ENCODE assay signal across 17 mouse cellular contexts in genomic region chr8:84339320-84339719, GRCm38 (mm10). TPM values are rescaled to one million over a fixed set of nuclear protein-coding genes. Genes with fewer than 3 reads are reported as not detected.
DNase-seq lines count a peak whose midpoint lies in the region; ATAC-seq and TF ChIP-seq lines count a peak whose summit lies in the region.
"Had no signal": no experiment of that assay in that cellular context is flagged by ENCODE, and none has a peak within 500 bp of the region (broad histone marks: within the 10 kb centered on the region; RNA-seq: fewer than 3 reads in every experiment).

No protein-coding gene starts in this region.

- intact Hi-C loops in gastrocnemius, adult 2 months (cut with DNase I): no loop called here

- H3K27me3 ChIP-seq in midbrain, postnatal 0 days (ENCODE audit: insufficient read depth, low read length): peaks cover 7% of the 10 kb centered on the region; the same call in 1 of the 2 replicates

- no peaks in the 10 kb centered on the region for H3K36me3 ChIP-seq in midbrain, postnatal 0 days (ENCODE audit: insufficient read depth, low read length)
- H3K36me3 ChIP-seq: intestine, embryonic 15.5 days; stomach, embryonic 15.5 days had no signal

- DNase-seq in gastrocnemius, adult 2 months: peak; percentile 30
- DNase-seq in gastrocnemius, adult 8-10 months (ENCODE audit: low spot score in 2 of 2): no peak
- DNase-seq in retina, embryonic 14.5 days (ENCODE audit: low spot score): peak; percentile 42
- no peak for DNase-seq in retina, postnatal 1 day
- DNase-seq in cerebellum, adult 11 months: peak; percentile 72
- DNase-seq in spleen, postnatal 14 days (ENCODE audit: low spot score in 2 of 2): no peak
- no peak for DNase-seq in midbrain, postnatal 0 days (ENCODE audit: low spot score)
- DNase-seq: adrenal gland, adult 2 months; heart, adult 11 months; heart, postnatal 14 days; lung, postnatal 4 days had no signal

- no peak overlapping the region for H3K4me2 ChIP-seq in midbrain, postnatal 0 days (ENCODE audit: low read depth, low read length, poor library complexity, severe bottlenecking)

- H3K4me3 ChIP-seq in gastrocnemius, adult 2 months: no peak overlapping the region
- peak overlapping the region; percentile 40; the same call in 1 of the 2 replicates for H3K4me3 ChIP-seq in cortical plate, adult 2 months (ENCODE audit: insufficient read depth, low read length)
- H3K4me3 ChIP-seq in midbrain, postnatal 0 days (ENCODE audit: low read depth, low read length): no peak overlapping the region
- H3K4me3 ChIP-seq: intestine, embryonic 15.5 days; stomach, embryonic 15.5 days had no signal

- ATAC-seq in midbrain, postnatal 0 days (ENCODE audit: low FRiP score): no peak
- ATAC-seq: intestine, embryonic 15.5 days had no signal

- no peak overlapping the region for H3K9ac ChIP-seq in midbrain, postnatal 0 days (replicated peaks; ENCODE audit: low read length, poor library complexity, severe bottlenecking)
- H3K9ac ChIP-seq: intestine, embryonic 15.5 days; liver, embryonic 14.5 days; stomach, embryonic 15.5 days had no signal

- no peaks in the 10 kb centered on the region for H3K4me1 ChIP-seq in cortical plate, adult 2 months (ENCODE audit: control insufficient read depth, insufficient read depth, low read length)
- H3K4me1 ChIP-seq in midbrain, postnatal 0 days (ENCODE audit: insufficient read depth, low read length): no peaks in the 10 kb centered on the region
- H3K4me1 ChIP-seq: intestine, embryonic 15.5 days; stomach, embryonic 15.5 days had no signal

- no peak overlapping the region for H3K27ac ChIP-seq in gastrocnemius, adult 2 months
- no peak overlapping the region for H3K27ac ChIP-seq in cortical plate, adult 2 months (ENCODE audit: insufficient read depth, low read length)
- H3K27ac ChIP-seq in midbrain, postnatal 0 days (ENCODE audit: low read depth, low read length): no peak overlapping the region
- H3K27ac ChIP-seq: intestine, embryonic 15.5 days; layer of hippocampus, adult 2 months; liver, embryonic 14.5 days; stomach, embryonic 15.5 days had no signal

- TF ChIP-seq CTCF in gastrocnemius, adult 2 months (IDR thresholded peaks at IDR 0.05): no peak
- TF ChIP-seq CTCF in cortical plate, adult 2 months (IDR thresholded peaks at IDR 0.05; ENCODE audit: extremely low read depth, insufficient read depth, low read length): no peak
- no peak for TF ChIP-seq CTCF in midbrain, postnatal 0 days (IDR thresholded peaks at IDR 0.05)

- no peak for TF ChIP-seq POLR2A in cortical plate, adult 2 months (IDR thresholded peaks at IDR 0.05; ENCODE audit: extremely low read depth, insufficient read depth, low read length)

- WGBS in midbrain, postnatal 0 days: 7% methylated on average over 7 of the region's 7 CpGs

- no peaks in the 10 kb centered on the region for H3K9me3 ChIP-seq in midbrain, postnatal 0 days (ENCODE audit: low read length)
- H3K9me3 ChIP-seq: intestine, embryonic 15.5 days; stomach, embryonic 15.5 days had no signal

RNA-seq across cellular contexts. Expression of gene Cacna1a, which starts 48.9 kb away (rescaled TPM):
- 1 to 10 TPM; 4.7 to 6.1 TPM for total RNA-seq in gastrocnemius, adult 2 months (2021)
- 1 to 10 TPM; 2.2 to 4.6 (median 3.1) TPM for total RNA-seq in gastrocnemius, adult 8-10 months (2022)
- polyA plus RNA-seq in cortical plate, adult 2 months (2012; rRNA removed): 140 and 142 TPM in 2 replicates
- 67.0 and 134 TPM in 2 replicates for total RNA-seq in midbrain, postnatal 0 days (2014; rRNA removed)
- 10.0 and 15.4 TPM in 2 replicates for polyA plus RNA-seq in midbrain, postnatal 0 days (2015; fragmentation: Nextera tagmentation; extraction: Ambion mirVana)
- total RNA-seq: monocyte, adult 5-6 weeks had no signal

Comparison
In these comparisons a context has a peak if more than half of its experiments do, and no peak if none do; other contexts are left out.
1. DNase-seq: peak in gastrocnemius, adult 2 months (single experiment), retina, embryonic 14.5 days (single experiment) and cerebellum, adult 11 months (single experiment); none in gastrocnemius, adult 8-10 months (0 of 2), retina, postnatal 1 day (single experiment), spleen, postnatal 14 days (0 of 2) and midbrain, postnatal 0 days (single experiment).